8 mouse cellular contexts compared by ENCODE assay signal in genomic region chr11:90251923-90252322, GRCm38 (mm10). TPM values are rescaled to one million over a fixed set of nuclear protein-coding genes. Genes with fewer than 3 reads are reported as not detected.
DNase-seq lines count a peak whose midpoint lies in the region; ATAC-seq and TF ChIP-seq lines count a peak whose summit lies in the region.

No protein-coding gene starts in this region.

- peak; percentile 28; the same call in 1 of the 2 replicates for TF ChIP-seq EP300 in lung, postnatal 0 days (IDR thresholded peaks at IDR 0.05)

- H3K4me3 ChIP-seq in lung, postnatal 0 days (ENCODE audit: low read depth, low read length) = no peak overlapping the region
- no peak overlapping the region for H3K4me3 ChIP-seq in lung, adult 2 months (replicated peaks; ENCODE audit: extremely low read depth, low read depth, low read length)
- H3K4me3 ChIP-seq in intestine, postnatal 0 days (ENCODE audit: low read depth, low read length) = no peak overlapping the region
- H3K4me3 ChIP-seq in stomach, embryonic 16.5 days (replicated peaks; ENCODE audit: low read length) = 0 out of 2 replicates have a peak overlapping the region, but pooled peaks have one; percentile 3

- DNase-seq in heart, adult 9 months (ENCODE audit: low spot score in 2 of 2) = peak; percentile 31 to 35
- no peak for DNase-seq in heart, postnatal 14 days
- peak; percentile 57 for DNase-seq in lung, postnatal 0 days (ENCODE audit: low spot score)
- DNase-seq in lung, adult 2 months = no peak
- DNase-seq in layer of hippocampus, postnatal 10 days (ENCODE audit: low spot score in 2 of 2) = no peak
- no peak for DNase-seq in natural killer cell, adult 2 months (ENCODE audit: low spot score in 2 of 2)

- no peaks in the 10 kb centered on the region for H3K27me3 ChIP-seq in lung, postnatal 0 days (replicated peaks; ENCODE audit: insufficient read depth, low read length)
- H3K27me3 ChIP-seq in intestine, postnatal 0 days (replicated peaks; ENCODE audit: control insufficient read depth, insufficient read depth, low read length) = no peaks in the 10 kb centered on the region
- no peaks in the 10 kb centered on the region for H3K27me3 ChIP-seq in stomach, embryonic 16.5 days (ENCODE audit: control insufficient read depth, insufficient read depth, low read length)

- no peaks in the 10 kb centered on the region for H3K36me3 ChIP-seq in lung, postnatal 0 days (ENCODE audit: insufficient read depth, low read length)
- no peaks in the 10 kb centered on the region for H3K36me3 ChIP-seq in intestine, postnatal 0 days (ENCODE audit: control insufficient read depth, insufficient read depth)
- H3K36me3 ChIP-seq in stomach, embryonic 16.5 days (ENCODE audit: control insufficient read depth, insufficient read depth, low read length) = no peaks in the 10 kb centered on the region

- peak overlapping the region; percentile 36 for H3K4me2 ChIP-seq in lung, postnatal 0 days (replicated peaks; ENCODE audit: low read depth, low read length)
- H3K4me2 ChIP-seq in intestine, postnatal 0 days (replicated peaks; ENCODE audit: low read depth) = peak overlapping the region; percentile 92
- H3K4me2 ChIP-seq in stomach, embryonic 16.5 days (ENCODE audit: low read depth, low read length) = peak overlapping the region; percentile 24

- no peak overlapping the region for H3K9ac ChIP-seq in lung, postnatal 0 days (replicated peaks; ENCODE audit: low read depth)
- no peak overlapping the region for H3K9ac ChIP-seq in intestine, postnatal 0 days (ENCODE audit: low read depth, low read length)
- H3K9ac ChIP-seq in stomach, embryonic 16.5 days (ENCODE audit: low read length) = no peak overlapping the region; the same call in 1 of the 2 replicates

- ATAC-seq in lung, postnatal 0 days = no peak
- no peak for ATAC-seq in intestine, postnatal 0 days
- no peak for ATAC-seq in stomach, embryonic 16.5 days (ENCODE audit: insufficient read depth, low FRiP score)

- no peak for TF ChIP-seq POLR2A in lung, adult 2 months (IDR thresholded peaks at IDR 0.05; ENCODE audit: borderline replicate concordance, extremely low read depth, low read depth, low read length)

- H3K4me1 ChIP-seq in lung, postnatal 0 days (ENCODE audit: insufficient read depth, low read depth, low read length) = peaks cover 20% of the 10 kb centered on the region
- peaks cover 16% of the 10 kb centered on the region for H3K4me1 ChIP-seq in lung, adult 2 months (ENCODE audit: control insufficient read depth, insufficient read depth, low read length)
- 0 out of 2 replicates have a peak, but pooled peaks cover 15% of the 10 kb centered on the region for H3K4me1 ChIP-seq in intestine, postnatal 0 days (replicated peaks; ENCODE audit: control insufficient read depth, insufficient read depth, low read length)
- peaks cover 22% of the 10 kb centered on the region for H3K4me1 ChIP-seq in stomach, embryonic 16.5 days (ENCODE audit: control insufficient read depth, insufficient read depth, low read length)

- peak overlapping the region; percentile 27; the same call in 1 of the 2 replicates for H3K27ac ChIP-seq in lung, postnatal 0 days (ENCODE audit: low read length)
- H3K27ac ChIP-seq in intestine, postnatal 0 days (ENCODE audit: low read depth, low read length) = peak overlapping the region; percentile 21; the same call in 1 of the 2 replicates
- no peak overlapping the region for H3K27ac ChIP-seq in stomach, embryonic 16.5 days (ENCODE audit: low read length)

- intact Hi-C loops in heart, postnatal 14 days (cut with DNase I) = loop anchor here (5.0 to 10.0 kb wide), 2 partner anchors 67 to 265 kb away; partner anchors contain the start of gene Gm45716

- no peak for TF ChIP-seq CTCF in lung, postnatal 0 days (IDR thresholded peaks at IDR 0.05)
- no peak for TF ChIP-seq CTCF in lung, adult 2 months (IDR thresholded peaks at IDR 0.05; ENCODE audit: insufficient read depth, low read length)
- no peak for TF ChIP-seq CTCF in intestine, postnatal 0 days (IDR thresholded peaks at IDR 0.05; ENCODE audit: low read depth)

- no peaks in the 10 kb centered on the region for H3K9me3 ChIP-seq in lung, postnatal 0 days (ENCODE audit: low read length)
- H3K9me3 ChIP-seq in intestine, postnatal 0 days (ENCODE audit: control insufficient read depth) = no peaks in the 10 kb centered on the region
- H3K9me3 ChIP-seq in stomach, embryonic 16.5 days (replicated peaks; ENCODE audit: control insufficient read depth, low read length) = no peaks in the 10 kb centered on the region

- whole genome bisulfite sequencing in lung, postnatal 0 days = 23% methylated on average over 2 of the region's 2 CpGs
- WGBS in lung, adult 2 months = 28% methylated on average over 2 of the region's 2 CpGs
- 6% methylated on average over 2 of the region's 2 CpGs for WGBS in intestine, postnatal 0 days
- 27% methylated on average over 2 of the region's 2 CpGs for WGBS in stomach, embryonic 16.5 days

RNA-seq across cellular contexts. Expression of gene Mmd, which starts 2.7 kb away (rescaled TPM):
- 10 to 100 TPM; 35.9 to 38.2 TPM for total RNA-seq in heart, postnatal 14 days (2021)
- polyA plus RNA-seq in lung, postnatal 0 days (2015; fragmentation: Nextera tagmentation; extraction: Ambion mirVana) = 32.5 and 35.8 TPM in 2 replicates
- 29.4 and 37.9 TPM in 2 replicates for polyA plus RNA-seq in lung, adult 2 months (2012; rRNA removed)
- polyA plus RNA-seq in intestine, postnatal 0 days (2015; fragmentation: Nextera tagmentation; extraction: Ambion mirVana) = 36.5 and 38.5 TPM in 2 replicates
- polyA plus RNA-seq in stomach, embryonic 16.5 days (2015; fragmentation: Nextera tagmentation; extraction: Ambion mirVana) = 47.5 and 48.6 TPM in 2 replicates
- total RNA-seq in layer of hippocampus, postnatal 10 days (2021) = 100 to 1,000 TPM; 311 to 324 TPM

Comparison
In these comparisons a context has a peak if more than half of its experiments do, and no peak if none do; other contexts are left out.
1. DNase-seq: peak in heart, adult 9 months (2 of 2) and lung, postnatal 0 days (single experiment); none in heart, postnatal 14 days (0 of 2), lung, adult 2 months (single experiment), layer of hippocampus, postnatal 10 days (0 of 2) and natural killer cell, adult 2 months (0 of 2).
2. H3K4me2 ChIP-seq: peak in every context shown above with its lines; median percentile 92 in intestine, postnatal 0 days; 36 in lung, postnatal 0 days; 24 in stomach, embryonic 16.5 days.